ENCODE assay signal across 18 mouse cellular contexts in genomic region chr1:186721166-186721565, GRCm38 (mm10). TPM values are rescaled to one million over a fixed set of nuclear protein-coding genes. Genes with fewer than 3 reads are reported as not detected.
DNase-seq lines count a peak whose midpoint lies in the region; ATAC-seq lines count a peak whose summit lies in the region.
"Had no signal": no experiment of that assay in that cellular context is flagged by ENCODE, and none has a peak within 500 bp of the region (broad histone marks: within the 10 kb centered on the region; RNA-seq: fewer than 3 reads in every experiment).

No protein-coding gene starts in this region.

- H3K27ac ChIP-seq in midbrain, embryonic 13.5 days, result no peak overlapping the region
- no peak overlapping the region for H3K27ac ChIP-seq in midbrain, embryonic 15.5 days
- H3K27ac ChIP-seq: embryonic facial prominence, embryonic 10.5 days; embryonic facial prominence, embryonic 13.5 days; forebrain, embryonic 12.5 days; forebrain, embryonic 15.5 days; heart, embryonic 15.5 days; hindbrain, embryonic 10.5 days; hindbrain, embryonic 13.5 days had no signal

- H3K4me3 ChIP-seq in midbrain, embryonic 13.5 days (replicated peaks), result no peak overlapping the region
- H3K4me3 ChIP-seq in midbrain, embryonic 15.5 days, result no peak overlapping the region
- H3K4me3 ChIP-seq: embryonic facial prominence, embryonic 10.5 days; embryonic facial prominence, embryonic 13.5 days; erythroblast, embryonic 14.5 days; forebrain, embryonic 12.5 days; forebrain, embryonic 15.5 days; heart, embryonic 12.5 days; heart, embryonic 15.5 days; hindbrain, embryonic 10.5 days; hindbrain, embryonic 13.5 days had no signal

- peaks cover 33% of the 10 kb centered on the region for H3K36me3 ChIP-seq in midbrain, embryonic 13.5 days
- no peaks in the 10 kb centered on the region; the same call in 1 of the 2 replicates for H3K36me3 ChIP-seq in midbrain, embryonic 15.5 days (replicated peaks)

- DNase-seq in cerebellum, postnatal 14 days, result peak; percentile 26 to 41
- no peak for DNase-seq in cerebellum, postnatal 36 days
- DNase-seq in kidney, postnatal 25 days, result peak; percentile 34 to 55
- no peak for DNase-seq in kidney, adult 11 months
- peak; percentile 5 for DNase-seq in MN1 (ENCODE audit: low spot score)

- ATAC-seq in midbrain, embryonic 13.5 days, result no peak
- ATAC-seq in midbrain, embryonic 15.5 days (replicated peaks), result no peak

- H3K27me3 ChIP-seq in midbrain, embryonic 13.5 days, result no peaks in the 10 kb centered on the region
- H3K27me3 ChIP-seq in midbrain, embryonic 15.5 days (replicated peaks), result no peaks in the 10 kb centered on the region
- H3K27me3 ChIP-seq: CH12.LX; embryonic facial prominence, embryonic 13.5 days; forebrain, embryonic 12.5 days; forebrain, embryonic 15.5 days; heart, embryonic 12.5 days; heart, embryonic 15.5 days; hindbrain, embryonic 13.5 days had no signal

- no peak overlapping the region for H3K4me2 ChIP-seq in midbrain, embryonic 13.5 days (replicated peaks)
- H3K4me2 ChIP-seq in midbrain, embryonic 15.5 days, result no peak overlapping the region
- H3K4me2 ChIP-seq: forebrain, embryonic 12.5 days; forebrain, embryonic 15.5 days; heart, embryonic 12.5 days; heart, embryonic 15.5 days; hindbrain, embryonic 13.5 days had no signal

- 0 out of 2 replicates have a peak overlapping the region, but pooled peaks have one; percentile 32 for H3K9ac ChIP-seq in midbrain, embryonic 13.5 days (replicated peaks)
- no peak overlapping the region for H3K9ac ChIP-seq in midbrain, embryonic 15.5 days
- H3K9ac ChIP-seq: embryonic facial prominence, embryonic 13.5 days; forebrain, embryonic 12.5 days; forebrain, embryonic 15.5 days; heart, embryonic 12.5 days; heart, embryonic 15.5 days; hindbrain, embryonic 13.5 days had no signal

- no peaks in the 10 kb centered on the region for H3K9me3 ChIP-seq in midbrain, embryonic 13.5 days
- H3K9me3 ChIP-seq in midbrain, embryonic 15.5 days, result no peaks in the 10 kb centered on the region
- H3K9me3 ChIP-seq: embryonic facial prominence, embryonic 10.5 days; embryonic facial prominence, embryonic 13.5 days; forebrain, embryonic 12.5 days; forebrain, embryonic 15.5 days; G1E; heart, embryonic 12.5 days; heart, embryonic 15.5 days; hindbrain, embryonic 10.5 days; hindbrain, embryonic 13.5 days had no signal

- no peaks in the 10 kb centered on the region for H3K4me1 ChIP-seq in midbrain, embryonic 13.5 days (replicated peaks)
- H3K4me1 ChIP-seq in midbrain, embryonic 15.5 days, result no peaks in the 10 kb centered on the region
- H3K4me1 ChIP-seq: forebrain, embryonic 12.5 days; hindbrain, embryonic 10.5 days; hindbrain, embryonic 13.5 days had no signal

- 96% methylated on average over 11 of the region's 11 CpGs for WGBS in midbrain, embryonic 13.5 days
- WGBS in midbrain, embryonic 15.5 days, result 96% methylated on average over 11 of the region's 11 CpGs

RNA-seq across cellular contexts. Expression of gene Tgfb2, which starts 15.4 kb away (rescaled TPM):
- 10.2 and 11.1 TPM in 2 replicates for polyA plus RNA-seq in midbrain, embryonic 13.5 days (2015; fragmentation: Nextera tagmentation; extraction: Ambion mirVana)
- polyA plus RNA-seq in midbrain, embryonic 15.5 days (2015; fragmentation: Nextera tagmentation; extraction: Ambion mirVana), result 14.5 and 15.6 TPM in 2 replicates
- polyA plus RNA-seq: erythroblast, embryonic 14.5 days had no signal

RNA-seq across cellular contexts. Expression of gene Rrp15, which starts 28.0 kb away (rescaled TPM):
- 34.6 and 38.8 TPM in 2 replicates for polyA plus RNA-seq in midbrain, embryonic 13.5 days (2015; fragmentation: Nextera tagmentation; extraction: Ambion mirVana)
- 28.8 and 29.2 TPM in 2 replicates for polyA plus RNA-seq in midbrain, embryonic 15.5 days (2015; fragmentation: Nextera tagmentation; extraction: Ambion mirVana)

Comparison
In these comparisons a context has a peak if more than half of its experiments do, and no peak if none do; other contexts are left out.
1. DNase-seq: peak in cerebellum, postnatal 14 days (2 of 2), kidney, postnatal 25 days (2 of 2) and MN1 (single experiment); none in cerebellum, postnatal 36 days (0 of 2) and kidney, adult 11 months (single experiment).